Mouse (Mus musculus) kidney, adult 2 months (tissue): ENCODE measurements around the gene Noxred1.

ENCODE experiments used
- CTCF ChIP-seq: fragments of 200-500 bp; conservative IDR thresholded peaks from 2 replicates; pipeline ENCODE4 v1.5.1; 2011; ENCODE audit warnings: low read depth, mild to moderate bottlenecking, control low read depth, low read length, moderate library complexity, mixed read lengths; ENCODE audit not compliant: insufficient read depth, insufficient read length
- POLR2A ChIP-seq: fragments of 200-500 bp; IDR thresholded peaks from one replicate; pipeline ENCODE4 v1.6.1; 2011; ENCODE audit warnings: low read depth, low read length, control low read depth

GRCm38 (mm10) chr12:87217596-87217995, 20.9 kb downstream of the Noxred1 start:
- TF ChIP-seq POLR2A (no peak), CTCF (no peak)
